In genomic region chr7:118346943-118347342, GRCm38 (mm10) we compare ENCODE assay signal across 9 mouse cellular contexts.
"Had no signal": no experiment of that assay in that cellular context is flagged by ENCODE, and none has a peak within 500 bp of the region (broad histone marks: within the 10 kb centered on the region; RNA-seq: fewer than 3 reads in every experiment).

No protein-coding gene starts in this region.

- DNase-seq: retina, postnatal 1 day; right cerebral cortex, postnatal 14 days; right cerebral cortex, postnatal 25 days; thymus, adult 18-20 months; thymus, adult 2 months; thymus, postnatal 14 days; thymus, postnatal 25 days; thymus, postnatal 36 days; thymus, postnatal 4 days had no signal
